Mouse (Mus musculus) embryo, embryonic 10.5 days (tissue): ENCODE data around the gene Lypd8.

Experiments used
- DNase-seq: peaks from one replicate; pipeline ENCODE4 v3.0.0-alpha.2; 2015; ENCODE audit warnings: low spot score

Lypd8 gene

GRCm38 (mm10) chr11:58399985-58400645 lies 21.3 kb downstream of the Lypd8 start:
- DNase-seq, result no peak

- no peak for DNase-seq
These were observed 21.8 kb downstream of the Lypd8 start for GRCm38 (mm10) chr11:58400655-58401054.

GRCm38 (mm10) chr11:58408066-58408465 lies 29.2 kb downstream of the Lypd8 start:
- DNase-seq, result no peak

- no peak for DNase-seq
These were observed 39.5 kb downstream of the Lypd8 start for GRCm38 (mm10) chr11:58418336-58418735.

- no peak for DNase-seq
These were observed 42.0 kb downstream of the Lypd8 start, which contains the start of gene 1810065E05Rik for GRCm38 (mm10) chr11:58420815-58421214. Gene 1810065E05Rik, plus strand, starts transcription at chr11:58421111.

- no peak for DNase-seq
These were observed 53.4 kb downstream of the Lypd8 start, which contains the start of gene Gm12253 for GRCm38 (mm10) chr11:58432259-58432658. Gene Gm12253, plus strand, starts transcription at chr11:58432559.

- DNase-seq, result peak; percentile 10
These were observed 59.0 kb downstream of the Lypd8 start for GRCm38 (mm10) chr11:58437866-58438265.
